Mouse (Mus musculus) spleen, postnatal 14 days (tissue): ENCODE data around the gene Plxna1.
A peak's percentile ranks its signal among the peaks of the same experiment; 100 is the strongest.

Source experiments
- DNase-seq, 2 experiments: peaks; one replicate each; pipeline ENCODE4 v3.0.0; 2021 to 2022; ENCODE audit warnings: low spot score in 2 of 2

The Plxna1 gene

GRCm38 (mm10) chr6:89281492-89282332 is 80.7 kb downstream of the Plxna1 start:
- DNase-seq, result no peak

- peak in 1 of 2 experiments; percentile 19 for DNase-seq
Observed at GRCm38 (mm10) chr6:89280555-89280954, 81.9 kb downstream of the Plxna1 start.

DNA sequence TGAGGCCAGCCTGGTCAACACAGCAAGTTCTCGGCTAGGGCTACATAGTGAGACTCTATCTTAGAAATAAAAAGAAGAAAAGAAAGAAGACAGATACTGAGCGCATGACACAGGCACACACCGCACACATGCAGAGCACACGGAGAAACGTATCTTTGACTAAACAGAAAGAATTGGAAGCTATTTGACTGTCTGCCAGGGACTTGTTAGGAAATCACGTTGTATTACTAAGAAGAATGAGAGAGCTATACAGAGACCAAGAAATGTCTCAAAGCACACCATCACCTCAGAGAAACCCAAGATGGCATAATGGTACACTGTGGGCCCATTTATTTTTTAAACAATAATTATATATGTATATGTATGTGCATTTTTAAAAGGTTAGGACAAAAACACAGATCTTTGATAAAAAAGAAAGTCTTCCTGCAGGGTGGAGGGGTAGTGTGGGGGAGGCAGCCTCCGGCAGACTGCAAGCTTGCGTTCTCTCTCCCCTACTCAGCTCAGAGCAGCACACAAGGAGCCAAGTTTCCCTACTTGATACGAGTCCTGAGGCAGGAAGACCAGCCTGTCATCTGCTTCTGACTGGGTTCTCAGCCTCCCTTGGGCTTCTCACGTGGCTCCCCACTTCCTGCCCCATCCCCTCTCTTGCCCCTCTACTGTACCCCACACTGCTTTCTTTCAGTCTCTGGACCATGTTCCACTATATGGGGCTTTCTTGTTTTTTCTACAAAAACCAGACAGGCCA is 90.5 kb downstream of the Plxna1 start:
- DNase-seq, result no peak

- DNase-seq, result no peak
Observed at GRCm38 (mm10) chr6:89267181-89267580, 95.2 kb downstream of the Plxna1 start.
